Mouse (Mus musculus) neural tube, embryonic 10.5 days (tissue): ENCODE measurements around the gene Mtln.

Experiments used
- DNase-seq: peaks from one replicate; pipeline ENCODE4 v3.0.0-alpha.2; 2017; ENCODE audit warnings: low spot score; ENCODE audit errors: extremely low spot score

Mtln gene

GRCm38 (mm10) chr2:127791919-127792603 is at the start of gene Mtln:
TSS of gene Mtln (minus strand) at chr2:127792488.
- peak; percentile 87 for DNase-seq

GRCm38 (mm10) chr2:127841402-127841801 is 49.1 kb upstream of the Mtln start:
- no peak for DNase-seq

DNA sequence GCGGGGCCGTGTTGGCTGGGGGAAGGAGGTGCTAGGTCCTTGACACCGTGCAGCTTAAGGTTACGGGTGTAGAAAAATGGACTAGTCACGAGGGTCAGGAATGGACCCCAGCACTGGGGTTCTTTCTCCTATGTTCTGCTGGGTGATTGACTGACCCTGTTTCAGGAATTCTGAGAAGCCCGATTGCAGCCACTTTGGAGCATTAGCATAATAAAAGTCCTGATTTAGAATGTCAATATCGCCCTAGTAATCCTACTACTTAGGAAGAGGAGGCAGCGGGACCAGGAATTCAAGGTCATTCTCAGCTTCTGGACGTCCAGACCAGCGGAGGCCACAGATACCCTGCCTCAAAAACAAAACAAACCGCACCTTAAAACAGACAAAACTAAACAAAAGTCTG is 47.1 kb upstream of the Mtln start:
- DNase-seq = no peak

DNA sequence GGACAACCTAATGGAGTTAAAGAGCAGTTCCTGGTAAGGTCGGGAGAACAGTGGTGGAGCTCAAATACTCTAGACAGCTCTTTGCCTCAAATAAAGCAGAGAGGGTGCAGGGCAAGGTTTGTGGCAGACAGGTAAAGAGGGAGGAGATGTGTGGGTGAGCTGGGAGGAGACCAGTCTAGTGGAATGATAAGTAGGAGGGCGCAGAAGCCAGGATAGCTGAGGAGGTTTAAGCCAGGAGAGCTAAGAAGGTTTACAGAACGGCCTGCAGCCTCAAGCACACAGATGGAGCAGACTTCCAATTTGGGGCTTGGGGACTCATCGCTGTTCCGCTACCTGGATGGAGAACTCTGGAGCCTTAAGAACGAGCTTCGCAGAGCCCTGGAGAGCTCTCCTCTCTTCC is 46.3 kb upstream of the Mtln start, which contains the start of gene Acoxl:
TSS of gene Acoxl (plus strand) at position 301 of the 400 bp plus-strand sequence.
- no peak for DNase-seq

GRCm38 (mm10) chr2:127832833-127833190 is 40.5 kb upstream of the Mtln start:
- DNase-seq = no peak

DNA sequence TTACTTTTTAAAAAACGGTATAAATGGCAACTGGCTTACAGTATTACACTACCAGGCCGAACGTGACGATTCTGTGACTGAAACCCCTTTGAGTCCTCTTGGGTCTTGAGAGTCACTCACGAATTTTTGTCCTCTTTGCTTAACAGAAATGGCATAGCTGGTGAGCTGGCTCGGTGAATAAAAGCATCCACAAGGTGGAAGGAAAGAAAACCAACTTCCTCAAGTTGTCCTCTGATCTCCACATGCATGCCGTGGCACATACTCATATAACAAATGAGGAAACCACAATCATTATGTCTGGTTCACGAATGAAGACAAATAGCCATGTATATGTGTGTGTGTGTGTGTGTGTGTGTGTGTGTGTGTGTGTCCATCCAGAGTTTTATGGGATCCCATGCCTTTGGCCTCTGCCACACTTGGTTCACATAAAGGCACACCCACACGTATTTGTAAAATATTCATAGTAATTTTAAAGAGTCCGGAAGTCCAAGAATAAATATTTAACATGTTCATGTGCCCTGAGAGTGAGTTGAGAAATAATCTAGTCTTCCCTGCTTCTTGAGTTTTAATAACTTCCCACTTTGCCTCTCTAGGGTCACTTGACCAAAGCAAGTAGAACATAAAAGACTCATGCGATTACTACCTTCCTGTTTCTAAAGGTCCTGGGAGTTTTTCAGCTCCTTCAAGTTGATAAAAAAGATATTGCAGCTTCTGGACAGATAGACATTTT is 40.0 kb upstream of the Mtln start:
- peak; percentile 19 for DNase-seq

GRCm38 (mm10) chr2:127831401-127832102 is 39.3 kb upstream of the Mtln start, which contains the start of gene Bub1:
TSS of gene Bub1 (minus strand) at chr2:127831865.
- peak; percentile 93 for DNase-seq

- no peak for DNase-seq
Observed at GRCm38 (mm10) chr2:127789651-127790270, 2.5 kb downstream of the Mtln start.

DNA sequence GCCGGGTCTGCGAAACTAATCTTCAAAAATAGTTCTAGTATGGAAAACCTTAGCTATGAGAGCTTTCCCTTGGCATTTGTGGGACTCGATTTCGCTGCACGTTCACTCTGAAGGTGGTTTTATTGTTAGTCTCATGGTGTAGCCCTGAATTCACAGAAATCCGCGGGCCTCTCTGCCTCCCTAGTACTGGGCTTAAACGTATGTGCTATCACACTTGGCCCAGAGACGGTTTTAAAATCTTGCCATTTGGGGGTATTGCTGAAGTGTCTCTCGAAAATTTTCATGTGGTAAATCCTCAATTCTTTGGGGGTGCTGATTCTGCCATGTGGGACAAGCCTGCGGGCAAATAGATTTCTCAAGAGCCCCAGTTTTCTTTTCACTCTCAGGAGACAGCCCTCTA is 3.1 kb downstream of the Mtln start:
- peak; percentile 36 for DNase-seq

DNA sequence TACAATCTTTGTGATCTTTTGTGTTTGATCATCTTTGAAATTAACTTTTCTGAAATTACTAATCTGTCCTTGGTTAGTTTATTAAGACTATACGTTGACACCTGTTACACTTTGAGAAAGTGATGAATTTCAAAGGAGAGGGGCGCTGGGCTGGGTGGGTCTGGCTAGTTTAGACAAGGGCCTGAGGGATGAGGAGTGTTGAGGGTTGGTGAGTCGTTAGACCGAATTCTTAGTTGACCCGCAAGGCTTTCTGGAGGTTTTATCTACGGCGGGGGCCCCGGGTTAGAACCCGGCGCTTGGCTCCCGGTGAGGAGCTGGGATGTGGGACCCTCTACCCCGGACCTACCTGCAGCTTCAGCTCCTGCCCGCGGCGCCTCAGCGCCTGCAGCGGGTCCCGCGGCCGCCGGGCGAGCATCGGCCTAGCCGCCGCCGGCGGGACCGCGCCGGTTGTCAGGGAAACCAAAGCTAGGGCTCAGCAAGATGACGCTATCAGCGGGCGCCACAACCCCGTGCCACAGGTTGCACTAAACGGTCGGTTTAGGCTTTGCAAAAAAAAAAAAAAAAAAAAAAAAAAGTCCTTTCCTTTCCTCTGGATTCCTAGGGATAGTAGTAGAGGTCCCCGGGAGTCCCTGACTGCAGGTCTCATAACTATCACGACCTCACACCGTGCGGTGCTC is 3.7 kb downstream of the Mtln start, which contains the start of gene Nphp1:
TSS of gene Nphp1 (minus strand) at position 458 of the 677 bp plus-strand sequence.
- peak; percentile 84 for DNase-seq

GRCm38 (mm10) chr2:127787226-127787625 is 5.1 kb downstream of the Mtln start:
- no peak for DNase-seq

DNA sequence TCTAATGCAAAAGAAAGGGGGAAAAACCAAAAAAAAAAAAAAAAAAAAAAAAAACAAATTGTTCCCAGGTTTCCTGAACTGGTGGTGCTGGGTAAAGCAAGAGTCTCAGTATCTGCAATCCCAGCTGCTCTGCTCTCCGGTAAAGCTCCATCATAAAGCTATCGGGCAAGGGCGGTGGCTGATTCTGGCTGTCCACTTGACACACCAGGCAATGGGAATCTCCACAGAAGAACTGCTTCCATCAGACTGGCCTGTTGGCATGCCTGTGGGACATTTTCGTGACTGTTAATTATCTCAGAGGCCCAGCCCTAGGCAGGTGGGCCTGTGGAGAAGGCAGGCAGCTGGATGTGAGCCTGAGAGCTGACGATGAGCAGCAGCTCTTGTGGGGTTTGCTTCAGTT is 13.8 kb downstream of the Mtln start:
- DNase-seq = no peak

DNA sequence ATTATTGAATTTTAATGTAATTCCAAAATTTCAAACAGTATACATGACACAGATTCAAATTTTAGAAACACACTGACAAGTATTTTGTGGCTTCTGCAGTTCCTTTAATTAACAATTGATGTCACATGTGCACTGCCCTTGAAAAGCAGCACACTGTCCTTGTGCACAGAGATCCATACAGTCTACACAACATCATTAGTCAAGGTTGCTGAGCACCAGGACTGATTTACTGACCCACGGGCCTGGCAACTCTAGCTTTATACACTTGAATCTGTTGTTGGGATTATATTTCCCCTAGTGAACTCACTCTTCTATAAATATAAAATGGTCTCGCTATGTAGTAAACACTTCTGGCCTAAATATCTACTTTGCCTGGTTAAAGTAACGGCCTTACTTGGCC is 17.3 kb downstream of the Mtln start:
- no peak for DNase-seq

DNA sequence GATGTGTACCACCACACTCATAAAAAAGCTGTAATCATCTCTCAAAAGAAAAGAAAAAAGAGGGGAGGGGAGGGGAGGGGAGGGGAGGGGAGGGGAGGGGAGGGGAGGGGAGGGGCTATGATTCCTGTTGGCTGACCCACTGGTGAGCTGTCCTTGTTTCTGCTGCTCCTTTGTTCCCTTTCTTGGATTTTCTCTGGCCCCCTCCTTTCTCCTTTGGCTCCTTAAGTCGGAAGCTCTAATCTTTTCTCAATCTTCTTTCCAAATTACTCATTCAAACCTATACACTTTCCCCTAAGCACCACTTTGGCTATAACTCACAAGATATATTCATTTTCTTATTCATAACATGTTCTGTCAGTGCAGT is 17.7 kb downstream of the Mtln start:
- no peak for DNase-seq

- DNase-seq = no peak
Observed at GRCm38 (mm10) chr2:127773938-127774577, 18.2 kb downstream of the Mtln start.

GRCm38 (mm10) chr2:127761587-127761986 is 30.7 kb downstream of the Mtln start:
- DNase-seq = no peak

DNA sequence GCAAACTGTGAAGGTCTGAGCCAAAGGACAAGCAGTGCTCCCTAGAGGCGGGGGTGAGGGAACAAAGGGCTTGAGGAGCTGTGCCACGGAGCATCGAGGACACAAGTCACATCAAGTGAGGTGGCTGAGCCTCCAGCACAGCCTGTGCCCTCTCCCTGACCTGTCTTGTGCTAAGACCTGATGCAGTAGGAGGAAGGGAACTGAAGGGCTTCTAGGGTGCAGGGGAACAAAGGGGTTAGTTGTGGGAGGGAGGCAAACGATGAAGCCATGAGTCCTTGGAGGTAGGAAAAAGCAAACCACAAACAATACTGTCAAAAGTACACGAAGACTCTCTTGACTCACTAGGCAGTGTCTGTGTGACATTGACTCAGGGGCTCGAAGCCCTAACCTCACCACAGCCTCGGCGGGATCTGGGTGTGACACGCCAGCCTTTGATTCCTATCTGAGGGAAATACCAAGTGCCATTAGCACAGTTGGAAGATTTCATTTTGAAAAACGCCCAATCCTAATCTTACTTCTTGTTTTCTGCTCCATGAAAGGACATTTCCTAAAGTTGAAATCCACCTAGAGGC is 31.8 kb downstream of the Mtln start:
- no peak for DNase-seq

GRCm38 (mm10) chr2:127760014-127760413 is 32.3 kb downstream of the Mtln start:
- DNase-seq = no peak

DNA sequence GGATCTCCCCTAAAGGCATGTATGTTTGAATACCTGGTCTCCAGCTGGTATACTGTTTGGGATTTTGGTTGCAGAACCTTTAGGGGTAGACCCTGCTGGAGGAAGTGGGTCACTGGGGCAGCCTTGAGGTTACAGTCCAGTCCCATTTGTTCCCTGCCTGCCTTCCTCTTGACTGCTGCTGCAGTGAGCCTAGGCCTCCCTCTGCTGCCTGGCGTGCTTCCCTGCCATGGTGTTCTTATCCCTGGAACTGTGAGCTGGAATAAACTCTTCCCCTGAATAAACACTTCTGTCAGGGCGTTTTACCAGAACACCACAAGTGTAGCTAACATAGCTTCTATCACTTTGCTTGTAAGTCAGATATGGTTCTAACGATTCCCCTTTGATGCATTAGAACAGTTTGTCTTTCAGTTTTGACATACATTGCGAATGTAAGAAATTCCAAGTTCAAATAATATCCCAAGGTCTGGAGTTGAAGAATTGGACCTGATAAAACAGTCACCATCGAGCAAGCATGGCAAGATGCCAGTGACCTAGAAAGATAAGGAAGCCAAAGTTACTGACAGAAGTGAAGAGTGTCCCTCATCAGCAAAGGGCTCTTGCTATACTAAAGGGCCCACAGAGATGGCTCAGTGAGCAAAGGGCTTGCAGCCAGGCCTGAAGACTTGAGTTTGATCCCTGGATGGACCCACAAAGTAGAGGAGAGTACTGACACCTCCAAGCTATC is 33.0 kb downstream of the Mtln start:
- DNase-seq = no peak

- DNase-seq = no peak
Observed at GRCm38 (mm10) chr2:127757171-127757570, 35.1 kb downstream of the Mtln start.
